Mouse (Mus musculus) erythroblast, embryonic 14.5 days (primary cell): ENCODE measurements around the gene Cdyl2.

Experiments
- GATA1 ChIP-seq: IDR thresholded peaks from 2 replicates; pipeline ENCODE4 v1.6.1; 2012; ENCODE audit warnings: low read length, inconsistent platforms, mixed read lengths
- TAL1 ChIP-seq: IDR thresholded peaks from 3 replicates; pipeline ENCODE4 v1.6.1; 2012; ENCODE audit warnings: low read length, inconsistent platforms, mixed read lengths

DNA sequence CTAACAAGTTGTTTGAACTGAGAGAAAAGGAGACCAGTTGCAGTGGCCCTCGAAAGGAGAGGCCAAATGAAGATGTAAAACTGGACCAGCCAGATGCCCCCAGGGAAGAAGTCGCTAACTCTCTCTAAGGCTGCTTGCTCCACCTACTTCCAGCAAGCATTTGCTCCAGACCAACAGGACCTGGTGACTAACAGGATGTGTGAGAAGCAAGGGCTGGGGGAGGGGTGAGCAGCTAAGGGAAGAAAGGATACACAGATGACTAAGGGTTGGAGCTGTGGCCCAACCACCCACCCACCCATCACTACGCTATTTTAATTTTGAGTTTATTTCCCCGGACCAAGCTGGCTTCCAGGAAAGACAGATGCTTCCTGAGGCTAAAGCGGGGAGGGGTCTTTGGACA is 2.5 kb upstream of the Cdyl2 start:
- no peak for TF ChIP-seq TAL1
- TF ChIP-seq GATA1, result no peak
